Mouse (Mus musculus): Measurements from ENCODE around the gene Zfp266.

DNA sequence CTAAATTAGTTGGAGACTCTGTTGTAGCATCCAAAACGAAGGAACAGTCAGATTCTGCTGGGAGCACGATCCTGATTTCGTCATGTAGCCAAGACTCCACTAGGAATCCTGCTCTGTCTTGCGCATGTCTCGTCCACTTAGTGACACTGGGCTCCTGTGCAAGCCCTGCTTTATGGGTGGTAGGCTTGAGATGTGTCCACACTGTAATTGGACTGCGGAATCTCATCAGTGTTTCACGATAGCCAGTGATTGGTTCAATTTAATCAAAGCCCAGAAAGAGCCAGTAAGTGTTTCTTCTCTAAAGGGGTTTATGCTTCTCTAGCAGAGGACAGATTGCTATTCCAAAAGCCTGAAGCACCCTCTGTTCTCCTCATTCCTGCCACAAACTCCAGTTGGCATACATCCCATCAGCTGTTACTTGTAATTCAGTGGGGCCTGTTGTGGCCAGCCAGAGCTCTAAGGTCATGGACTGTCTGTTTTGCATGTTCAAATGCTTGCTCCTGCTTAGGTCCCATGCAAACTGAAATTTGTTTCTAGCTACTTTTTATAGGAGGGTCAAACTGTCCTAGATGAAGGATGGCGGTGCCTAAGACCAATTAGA lies 13.2 kb upstream of the Zfp266 start:
- TF ChIP-seq POLR2A (IDR thresholded peaks at IDR 0.05; ENCODE audit: control insufficient read depth, extremely low read depth, insufficient read depth, low read length, poor library complexity) = no peak
- TF ChIP-seq CTCF (IDR thresholded peaks at IDR 0.05; ENCODE audit: borderline replicate concordance, control insufficient read depth, extremely low read depth, insufficient read depth, low read length, poor library complexity) = no peak

All from thymus, adult 2 months (tissue).